Mouse (Mus musculus) forebrain, embryonic 11.5 days (tissue): ENCODE data around the gene Ncam1. TPM values are rescaled to one million over a fixed set of nuclear protein-coding genes. Genes with fewer than 3 reads are reported as not detected.

Experiments
- ATAC-seq: fragments of 200-750 bp; cut with Nextera tagmentation; replicated peaks from 2 replicates; pipeline ENCODE4 v1.8.0; 2017; ENCODE audit warnings: moderate TSS enrichment; ENCODE audit not compliant: low FRiP score
- DNase-seq: peaks from one replicate; pipeline ENCODE4 v3.0.0-alpha.2; 2017; ENCODE audit warnings: low spot score
- H3K27ac ChIP-seq: fragments of 300-500 bp; sonication (generic); 2 replicates; pipeline ENCODE4 v1.5.1; 2014; ENCODE audit warnings: low read depth, low read length
- H3K27me3 ChIP-seq: fragments of 300-500 bp; sonication (generic); 2 replicates; pipeline ENCODE4 v1.6.1; 2014; ENCODE audit warnings: mild to moderate bottlenecking, low read length, mixed read lengths; ENCODE audit not compliant: control insufficient read depth, insufficient read depth
- H3K36me3 ChIP-seq: fragments of 300-500 bp; sonication (generic); 2 replicates; pipeline ENCODE4 v1.6.1; 2014; ENCODE audit warnings: mild to moderate bottlenecking, low read length, moderate library complexity, mixed read lengths; ENCODE audit not compliant: control insufficient read depth, insufficient read depth
- H3K4me1 ChIP-seq: fragments of 300-500 bp; sonication (generic); replicated peaks from 2 replicates; pipeline ENCODE4 v1.6.1; 2014; ENCODE audit warnings: low read length, mixed read lengths; ENCODE audit not compliant: control insufficient read depth, insufficient read depth
- H3K4me2 ChIP-seq: fragments of 300-500 bp; sonication (generic); 2 replicates; pipeline ENCODE4 v1.6.1; 2014; ENCODE audit warnings: low read depth, mild to moderate bottlenecking, low read length, moderate library complexity, mixed read lengths; ENCODE audit not compliant: severe bottlenecking
- H3K4me3 ChIP-seq: fragments of 300-500 bp; sonication (generic); 2 replicates; pipeline ENCODE4 v1.5.1; 2014; ENCODE audit warnings: low read depth, low read length
- H3K9ac ChIP-seq: fragments of 300-500 bp; sonication (generic); 2 replicates; pipeline ENCODE4 v1.6.1; 2014; ENCODE audit warnings: low read length
- H3K9me3 ChIP-seq: fragments of 300-500 bp; sonication (generic); 2 replicates; pipeline ENCODE4 v1.6.1; 2016; ENCODE audit warnings: low read length, mixed read lengths; ENCODE audit not compliant: control insufficient read depth
- WGBS: fragments of 180-500 bp; shearing (Covaris S2); extraction: QIAGEN DNeasy Blood & Tissue Kit; methylation state at CpG from one replicate; pipeline ENCODE4 v1.1.7; 2014; 5-methylcytosine and 5-hydroxymethylcytosine counted together
- polyA plus RNA-seq: library from polyadenylated mRNA; unstranded; fragments of >200 nt; fragmentation: Nextera tagmentation; extraction: Ambion mirVana; gene quantifications from 2 replicates; pipeline ENCODE4 v1.2.1, GENCODE M21; 2014

Gene Ncam1
- polyA plus RNA-seq, 1 experiment from 2014 or later: 69.6 TPM

- Histone ChIP-seq H3K4me2 (no peak overlapping the region), H3K27ac (no peak overlapping the region), H3K9ac (no peak overlapping the region), H3K4me1 (no peaks in the 10 kb centered on the region), H3K4me3 (no peak overlapping the region), H3K27me3 (no peaks in the 10 kb centered on the region), H3K9me3 (no peaks in the 10 kb centered on the region), H3K36me3 (no peaks in the 10 kb centered on the region)
- ATAC-seq: no peak
- no peak for DNase-seq
- WGBS: 86% methylated on average over 6 of the region's 6 CpGs
Observed at GRCm38 (mm10) chr9:49760571-49760970, 38.2 kb downstream of the Ncam1 start.

DNA sequence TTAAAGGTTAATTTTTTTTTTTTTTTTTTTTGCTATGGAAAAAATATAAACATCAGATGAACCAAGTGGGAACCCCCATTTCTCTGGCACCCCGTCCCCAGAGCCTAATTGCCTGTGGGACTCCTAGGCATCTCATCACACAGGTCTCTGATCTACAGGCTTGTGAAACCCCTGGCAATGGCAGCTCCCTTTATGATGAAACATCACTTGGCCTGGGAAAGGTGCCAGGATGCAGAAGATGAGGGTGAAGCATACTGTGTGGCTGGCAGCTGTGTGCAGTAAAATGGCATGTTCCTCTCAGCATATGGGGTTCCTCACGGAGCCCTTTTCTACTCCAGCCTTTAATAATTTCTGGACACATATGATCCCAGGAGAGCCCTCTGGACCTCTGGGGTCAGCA, 40.3 kb downstream of the Ncam1 start:
- no peak overlapping the region for H3K27ac ChIP-seq
- H3K36me3 ChIP-seq: no peaks in the 10 kb centered on the region
- ATAC-seq (no peak), DNase-seq (no peak)
- no peak overlapping the region for H3K4me3 ChIP-seq
- no peak overlapping the region for H3K9ac ChIP-seq
- H3K27me3 ChIP-seq: no peaks in the 10 kb centered on the region
- no peaks in the 10 kb centered on the region for H3K9me3 ChIP-seq
- WGBS: 72% methylated on average over 2 of the region's 2 CpGs
- no peaks in the 10 kb centered on the region for H3K4me1 ChIP-seq
- no peak overlapping the region for H3K4me2 ChIP-seq

DNA sequence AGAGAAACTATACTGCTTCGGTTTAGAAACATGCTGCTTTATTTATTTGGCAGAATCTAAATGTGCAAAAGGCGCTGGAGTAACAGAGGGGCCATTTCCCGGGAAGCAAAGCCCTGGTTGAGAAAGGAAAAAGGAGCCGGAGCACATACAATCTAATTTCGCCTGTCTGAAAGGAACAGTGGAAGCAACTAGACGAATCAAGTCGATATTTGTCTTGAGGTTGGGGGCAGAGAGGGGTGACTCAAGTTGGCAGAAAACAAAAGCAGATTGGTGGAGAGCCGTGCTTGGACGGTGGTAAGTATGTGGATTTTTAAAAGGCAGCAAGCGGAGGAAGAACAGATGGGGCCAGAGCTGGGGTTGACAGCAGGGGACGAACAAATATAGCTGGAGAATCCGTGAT, 40.7 kb downstream of the Ncam1 start:
- ATAC-seq (no peak), DNase-seq (no peak)
- Histone ChIP-seq H3K27me3 (no peaks in the 10 kb centered on the region), H3K36me3 (no peaks in the 10 kb centered on the region), H3K4me3 (no peak overlapping the region), H3K4me1 (no peaks in the 10 kb centered on the region), H3K9me3 (no peaks in the 10 kb centered on the region), H3K4me2 (no peak overlapping the region), H3K27ac (no peak overlapping the region), H3K9ac (no peak overlapping the region)
- 78% methylated on average over 12 of the region's 12 CpGs for WGBS

- no peak overlapping the region for H3K27ac ChIP-seq
Observed at GRCm38 (mm10) chr9:49757582-49757981, 41.1 kb downstream of the Ncam1 start.

GRCm38 (mm10) chr9:49756725-49757124, 42.0 kb downstream of the Ncam1 start:
- H3K27ac ChIP-seq: no peak overlapping the region
- 92% methylated on average over 4 of the region's 4 CpGs for WGBS
- DNase-seq: no peak

More at GRCm38 (mm10) chr9:49757582-49757981, 41.1 kb downstream of the Ncam1 start:
- WGBS: 89% methylated on average over 4 of the region's 4 CpGs
- Histone ChIP-seq H3K4me2 (no peak overlapping the region), H3K27me3 (no peaks in the 10 kb centered on the region), H3K4me3 (no peak overlapping the region), H3K4me1 (no peaks in the 10 kb centered on the region), H3K9me3 (no peaks in the 10 kb centered on the region), H3K36me3 (no peaks in the 10 kb centered on the region), H3K9ac (no peak overlapping the region)
- no peak for DNase-seq
- no peak for ATAC-seq

GRCm38 (mm10) chr9:49755214-49755613, 43.5 kb downstream of the Ncam1 start:
- H3K4me2 ChIP-seq: no peak overlapping the region
- H3K9ac ChIP-seq: no peak overlapping the region
- no peak overlapping the region for H3K27ac ChIP-seq
- no peaks in the 10 kb centered on the region; the same call in 1 of the 2 replicates for H3K4me1 ChIP-seq
- WGBS: 92% methylated on average over 4 of the region's 4 CpGs
- H3K9me3 ChIP-seq: no peaks in the 10 kb centered on the region
- no peak overlapping the region for H3K4me3 ChIP-seq
- no peaks in the 10 kb centered on the region for H3K36me3 ChIP-seq
- ATAC-seq (no peak), DNase-seq (no peak)
- no peaks in the 10 kb centered on the region for H3K27me3 ChIP-seq

More at GRCm38 (mm10) chr9:49756725-49757124, 42.0 kb downstream of the Ncam1 start:
- no peak overlapping the region for H3K9ac ChIP-seq
- no peak for ATAC-seq
- H3K4me1 ChIP-seq: no peaks in the 10 kb centered on the region
- H3K4me3 ChIP-seq: no peak overlapping the region
- no peak overlapping the region for H3K4me2 ChIP-seq
- H3K9me3 ChIP-seq: no peaks in the 10 kb centered on the region
- H3K27me3 ChIP-seq: no peaks in the 10 kb centered on the region
- no peaks in the 10 kb centered on the region for H3K36me3 ChIP-seq

- ATAC-seq (no peak), DNase-seq (no peak)
- H3K4me3 ChIP-seq: no peak overlapping the region
- no peak overlapping the region for H3K4me2 ChIP-seq
- no peaks in the 10 kb centered on the region for H3K27me3 ChIP-seq
- H3K9ac ChIP-seq: no peak overlapping the region
- no peaks in the 10 kb centered on the region for H3K9me3 ChIP-seq
- no peaks in the 10 kb centered on the region for H3K36me3 ChIP-seq
- H3K27ac ChIP-seq: no peak overlapping the region
- H3K4me1 ChIP-seq: no peaks in the 10 kb centered on the region; the same call in 1 of the 2 replicates
- WGBS: 66% methylated on average over 6 of the region's 6 CpGs
Observed at GRCm38 (mm10) chr9:49751466-49751865, 47.3 kb downstream of the Ncam1 start.

DNA sequence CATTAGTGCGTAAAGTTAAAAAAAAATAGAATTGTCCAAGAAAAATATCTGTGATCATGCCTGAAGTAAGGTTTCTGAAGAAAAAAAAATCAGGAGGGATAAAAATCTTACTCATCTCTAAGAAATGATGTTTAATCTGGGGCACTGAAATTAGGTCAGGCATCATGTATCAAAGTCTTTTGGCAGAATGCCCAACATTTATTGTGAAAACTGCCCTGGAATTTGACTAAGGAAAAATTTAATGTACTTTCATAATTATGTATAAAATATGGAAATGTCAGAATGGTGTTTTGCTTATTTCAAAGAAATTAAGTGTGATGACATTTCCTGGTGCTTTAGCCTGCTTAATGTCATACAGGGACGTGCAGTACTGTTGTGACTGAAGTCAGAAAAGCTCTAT, 52.5 kb downstream of the Ncam1 start:
- DNase-seq (no peak), ATAC-seq (no peak)
- H3K4me2 ChIP-seq: no peak overlapping the region
- no peaks in the 10 kb centered on the region for H3K4me1 ChIP-seq
- no peaks in the 10 kb centered on the region for H3K9me3 ChIP-seq
- WGBS: 84% methylated on average over 2 of the region's 2 CpGs
- no peaks in the 10 kb centered on the region for H3K27me3 ChIP-seq
- no peak overlapping the region for H3K4me3 ChIP-seq
- H3K27ac ChIP-seq: no peak overlapping the region
- H3K36me3 ChIP-seq: no peaks in the 10 kb centered on the region
- H3K9ac ChIP-seq: no peak overlapping the region

- Histone ChIP-seq H3K4me3 (no peak overlapping the region), H3K27ac (no peak overlapping the region), H3K4me2 (no peak overlapping the region), H3K27me3 (no peaks in the 10 kb centered on the region), H3K9ac (no peak overlapping the region), H3K4me1 (no peaks in the 10 kb centered on the region), H3K9me3 (no peaks in the 10 kb centered on the region), H3K36me3 (no peaks in the 10 kb centered on the region)
- DNase-seq (peak; percentile 51), ATAC-seq (0 out of 2 replicates have a peak, but pooled peaks have one; percentile 42)
- 54% methylated on average over 4 of the region's 4 CpGs for WGBS
Observed at GRCm38 (mm10) chr9:49745696-49746095, 53.0 kb downstream of the Ncam1 start.
